Mouse (Mus musculus) limb, embryonic 14.5 days (tissue): ENCODE data around the gene Sdr16c6. TPM values are rescaled to one million over a fixed set of nuclear protein-coding genes. Genes with fewer than 3 reads are reported as not detected.

Experiments used
- ATAC-seq: fragments of 200-750 bp; cut with Nextera tagmentation; 2 replicates; pipeline ENCODE4 v1.8.0; 2017; ENCODE audit warnings: low read depth, moderate number of reproducible peaks, moderate TSS enrichment; ENCODE audit not compliant: low FRiP score
- DNase-seq: peaks from one replicate; pipeline ENCODE4 v3.0.0-alpha.2; 2015; ENCODE audit warnings: low spot score
- H3K27ac ChIP-seq: fragments of 300-500 bp; sonication (generic); replicated peaks from 2 replicates; pipeline ENCODE4 v1.5.1; 2014; ENCODE audit warnings: low read depth, mild to moderate bottlenecking, low read length, moderate library complexity, mixed read lengths
- H3K27me3 ChIP-seq: fragments of 300-500 bp; sonication (generic); 2 replicates; pipeline ENCODE4 v1.6.1; 2014; ENCODE audit warnings: low read length, mixed read lengths; ENCODE audit not compliant: control insufficient read depth, insufficient read depth
- H3K36me3 ChIP-seq: fragments of 300-500 bp; sonication (generic); 2 replicates; pipeline ENCODE4 v1.6.1; 2014; ENCODE audit warnings: mild to moderate bottlenecking, low read length, moderate library complexity, mixed read lengths; ENCODE audit not compliant: control insufficient read depth, insufficient read depth
- H3K4me1 ChIP-seq: fragments of 300-500 bp; sonication (generic); 2 replicates; pipeline ENCODE4 v1.6.1; 2014; ENCODE audit warnings: antibody characterized with exemption, low read length, mixed read lengths; ENCODE audit not compliant: control insufficient read depth, insufficient read depth
- H3K4me2 ChIP-seq: fragments of 300-500 bp; sonication (generic); replicated peaks from 2 replicates; pipeline ENCODE4 v1.6.1; 2014; ENCODE audit warnings: low read depth, mild to moderate bottlenecking, low read length, moderate library complexity; ENCODE audit not compliant: severe bottlenecking
- H3K4me3 ChIP-seq: fragments of 300-500 bp; sonication (generic); replicated peaks from 2 replicates; pipeline ENCODE4 v1.5.1; 2014; ENCODE audit warnings: low read length
- H3K9ac ChIP-seq: fragments of 300-500 bp; sonication (generic); 2 replicates; pipeline ENCODE4 v1.6.1; 2014; ENCODE audit warnings: mild to moderate bottlenecking, low read depth, low read length, moderate library complexity; ENCODE audit not compliant: severe bottlenecking
- H3K9me3 ChIP-seq: fragments of 300-500 bp; sonication (generic); 2 replicates; pipeline ENCODE4 v1.6.1; 2016; ENCODE audit warnings: low read length; ENCODE audit not compliant: control insufficient read depth
- POLR2A ChIP-seq: fragments of 200-500 bp; IDR thresholded peaks from 2 replicates; pipeline ENCODE4 v1.8.0; 2012; ENCODE audit warnings: inconsistent platforms, mild to moderate bottlenecking, moderate library complexity, borderline replicate concordance; ENCODE audit not compliant: insufficient read depth, insufficient read length; ENCODE audit errors: extremely low read depth
- WGBS: fragments of 180-500 bp; shearing (Covaris S2); extraction: QIAGEN DNeasy Blood & Tissue Kit; methylation state at CpG from one replicate; pipeline ENCODE4 v1.1.7; 2014; 5-methylcytosine and 5-hydroxymethylcytosine counted together
- polyA plus RNA-seq, 2 experiments: library from polyadenylated mRNA; depleted of rRNA in 1 of 2; stranded (reverse) in 1 of 2; unstranded in 1 of 2; fragments of >200 nt; fragmentation: Nextera tagmentation in 1 of 2; extraction: Ambion mirVana in 1 of 2; gene quantifications; 2 replicates each; pipeline versions ENCODE4 v1.2.1 to v1.2.3; 2012 to 2014

Sdr16c6 gene
- polyA plus RNA-seq (2012; rRNA removed) (2.7 and 4.7 TPM in 2 replicates), polyA plus RNA-seq (2014; fragmentation: Nextera tagmentation; extraction: Ambion mirVana) (22.0 and 23.4 TPM in 2 replicates)

DNA sequence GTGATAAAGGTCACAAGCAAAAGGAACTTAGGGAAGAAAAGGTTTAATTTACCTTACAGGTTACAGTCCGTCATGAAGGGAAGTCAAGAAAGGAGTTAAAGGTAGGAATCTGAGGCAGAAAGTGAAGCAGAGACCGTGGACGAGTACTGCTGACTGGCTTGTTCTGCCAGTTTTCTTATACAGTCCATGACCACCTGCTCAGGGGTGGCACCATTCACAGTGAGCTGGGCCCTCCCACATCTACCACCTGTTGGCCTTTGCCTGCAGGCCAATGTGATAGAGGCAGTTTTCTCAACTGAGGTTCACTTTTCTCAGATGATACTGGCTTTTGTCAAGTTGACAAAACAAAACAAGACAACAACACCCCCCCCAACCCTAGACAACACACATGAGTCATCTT is at the start of gene Sdr16c6:
Sdr16c6 (minus strand) TSS at position 151 of the 400 bp plus-strand sequence.
- Histone ChIP-seq H3K27me3 (no peaks in the 10 kb centered on the region), H3K9me3 (no peaks in the 10 kb centered on the region), H3K27ac (no peak within 1 kb of the TSS), H3K4me1 (no peaks in the 10 kb centered on the region), H3K4me2 (no peak within 1 kb of the TSS), H3K4me3 (no peak within 1 kb of the TSS), H3K9ac (no peak within 1 kb of the TSS), H3K36me3 (no peaks in the 10 kb centered on the region)
- no peak for ATAC-seq
- DNase-seq = no peak
- TF ChIP-seq POLR2A = no peak
- WGBS = 82% methylated on average over 3 of the region's 3 CpGs

DNA sequence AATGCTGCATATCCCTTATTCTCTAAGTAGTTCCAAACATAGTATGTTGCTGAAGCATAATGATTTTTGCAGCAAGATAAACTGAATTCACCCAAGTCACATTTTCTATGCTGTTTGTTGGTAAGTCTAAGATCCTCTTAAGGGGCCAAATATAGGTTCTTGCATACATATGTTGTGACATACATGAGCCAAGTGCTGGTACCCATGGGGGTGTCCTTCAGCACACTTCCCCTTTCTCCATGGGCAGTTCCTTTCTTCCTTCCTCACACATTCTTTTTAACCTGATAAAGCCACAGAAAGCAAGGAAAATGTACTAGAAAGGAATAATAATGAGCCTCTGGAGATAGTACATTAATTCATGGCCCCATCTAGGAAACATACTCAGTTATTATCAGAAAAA is 2.9 kb upstream of the Sdr16c6 start:
- Histone ChIP-seq H3K9ac (no peak overlapping the region), H3K27me3 (no peaks in the 10 kb centered on the region), H3K4me3 (no peak overlapping the region), H3K9me3 (no peaks in the 10 kb centered on the region), H3K4me2 (no peak overlapping the region), H3K36me3 (no peaks in the 10 kb centered on the region), H3K4me1 (no peaks in the 10 kb centered on the region), H3K27ac (no peak overlapping the region)
- TF ChIP-seq POLR2A = no peak
- no peak for ATAC-seq
- no peak for DNase-seq

DNA sequence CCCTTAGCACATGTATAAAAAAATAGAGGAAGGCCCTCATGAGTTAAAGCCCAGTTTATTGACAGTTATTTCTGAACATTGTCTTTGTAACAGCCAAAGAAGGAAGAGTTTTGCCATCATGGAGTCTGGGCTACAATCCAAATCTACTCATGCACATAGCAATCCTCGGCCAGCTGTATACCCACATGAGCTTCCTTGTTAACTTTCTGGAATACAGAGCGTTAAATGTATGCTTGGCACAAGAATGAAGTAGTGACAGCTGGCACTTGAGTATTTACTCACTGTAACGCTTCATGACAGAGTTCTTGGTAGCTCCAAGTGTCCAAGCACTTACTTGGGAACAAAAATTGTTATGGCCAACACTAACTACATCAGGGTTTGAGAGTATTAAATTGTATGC is 1.8 kb upstream of the Sdr16c6 start:
- Histone ChIP-seq H3K4me2 (no peak overlapping the region), H3K9me3 (no peaks in the 10 kb centered on the region), H3K9ac (no peak overlapping the region), H3K4me3 (no peak overlapping the region), H3K27ac (no peak overlapping the region), H3K27me3 (no peaks in the 10 kb centered on the region), H3K36me3 (no peaks in the 10 kb centered on the region), H3K4me1 (no peaks in the 10 kb centered on the region)
- no peak for ATAC-seq
- TF ChIP-seq POLR2A = no peak
- no peak for DNase-seq
- WGBS = 73% methylated on average over 3 of the region's 3 CpGs

DNA sequence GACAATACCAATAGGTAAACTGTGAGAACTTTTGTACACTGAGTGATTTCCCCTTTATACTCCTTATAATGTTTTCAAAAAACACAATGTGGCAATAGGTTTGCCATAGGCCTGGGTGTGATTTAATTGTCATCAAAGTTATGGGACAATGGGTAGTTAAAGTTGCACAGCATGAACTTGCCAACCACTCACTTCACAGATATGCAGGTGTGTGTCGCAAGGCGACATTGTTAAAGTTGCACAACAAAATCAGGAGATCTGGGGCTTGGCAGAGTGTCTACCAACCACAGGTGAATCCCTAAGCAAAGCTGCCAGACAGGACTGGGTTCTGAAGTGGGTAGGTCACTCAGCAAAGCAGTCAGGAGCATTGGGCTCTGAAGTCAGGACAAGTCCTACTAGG is 1.3 kb downstream of the Sdr16c6 start:
- TF ChIP-seq POLR2A = no peak
- Histone ChIP-seq H3K9ac (no peak overlapping the region), H3K4me3 (no peak overlapping the region), H3K36me3 (no peaks in the 10 kb centered on the region), H3K9me3 (no peaks in the 10 kb centered on the region), H3K4me2 (no peak overlapping the region), H3K4me1 (no peaks in the 10 kb centered on the region), H3K27me3 (no peaks in the 10 kb centered on the region), H3K27ac (no peak overlapping the region)
- DNase-seq (no peak), ATAC-seq (no peak)
- 92% methylated on average over 2 of the region's 2 CpGs for WGBS

Other genes starting within 250 kb of the Sdr16c6 start
- gene Gm11808, start 103.9 kb downstream of the Sdr16c6 start, polyA plus RNA-seq (2012; rRNA removed) = 900 and 1,482 TPM in 2 replicates
- gene Gm11808, start 103.9 kb downstream of the Sdr16c6 start, polyA plus RNA-seq (2014; fragmentation: Nextera tagmentation; extraction: Ambion mirVana) = 928 and 965 TPM in 2 replicates